Mouse (Mus musculus): ENCODE measurements around the gene Rab3gap1.

- TF ChIP-seq CTCF (IDR thresholded peaks at IDR 0.05; ENCODE audit: low read depth) (0 out of 2 replicates have a peak, but pooled peaks have one; percentile 13), EP300 (optimal IDR thresholded peaks at IDR 0.05) (no peak)
Observed at GRCm38 (mm10) chr1:127937277-127937676, 68.7 kb downstream of the Rab3gap1 start.
